Mouse (Mus musculus) mesoderm, embryonic 11.5 days (tissue): Measurements from ENCODE around the gene Farp1.

ENCODE experiments used
- DNase-seq: peaks from one replicate; pipeline ENCODE4 v3.0.0-alpha.2; 2012; ENCODE audit warnings: low read depth, low spot score

The Farp1 gene

GRCm38 (mm10) chr14:121261229-121261879 lies 226.4 kb downstream of the Farp1 start:
- DNase-seq, result no peak

- DNase-seq, result no peak
Observed at GRCm38 (mm10) chr14:121262606-121263005, 227.6 kb downstream of the Farp1 start.

- no peak for DNase-seq
Observed at GRCm38 (mm10) chr14:121263912-121264311, 228.9 kb downstream of the Farp1 start.

GRCm38 (mm10) chr14:121264453-121264852 lies 229.5 kb downstream of the Farp1 start:
- no peak for DNase-seq

- DNase-seq, result no peak
Observed at GRCm38 (mm10) chr14:121267801-121268200, 232.8 kb downstream of the Farp1 start.

GRCm38 (mm10) chr14:121270490-121270889 lies 235.5 kb downstream of the Farp1 start:
- no peak for DNase-seq

- DNase-seq, result no peak
Observed at GRCm38 (mm10) chr14:121274985-121275384, 240.0 kb downstream of the Farp1 start.

- DNase-seq, result no peak
Observed at GRCm38 (mm10) chr14:121276016-121276415, 241.0 kb downstream of the Farp1 start.

GRCm38 (mm10) chr14:121279106-121279505 lies 244.1 kb downstream of the Farp1 start:
- DNase-seq, result peak; percentile 83

- no peak for DNase-seq
Observed at GRCm38 (mm10) chr14:121280601-121281335, 245.8 kb downstream of the Farp1 start.

GRCm38 (mm10) chr14:121281336-121281710 lies 246.3 kb downstream of the Farp1 start:
- DNase-seq, result no peak

GRCm38 (mm10) chr14:121285379-121286120 lies 250.6 kb downstream of the Farp1 start:
- DNase-seq, result no peak

- no peak for DNase-seq
Observed at GRCm38 (mm10) chr14:121291881-121292280, 256.9 kb downstream of the Farp1 start.

GRCm38 (mm10) chr14:121292391-121292790 lies 257.4 kb downstream of the Farp1 start:
- DNase-seq, result no peak

- DNase-seq, result no peak
Observed at GRCm38 (mm10) chr14:121294484-121294883, 259.5 kb downstream of the Farp1 start.

- no peak for DNase-seq
Observed at GRCm38 (mm10) chr14:121297103-121297502, 262.1 kb downstream of the Farp1 start.

GRCm38 (mm10) chr14:121298537-121298936 lies 263.5 kb downstream of the Farp1 start:
- DNase-seq, result no peak

GRCm38 (mm10) chr14:121299093-121299492 lies 264.1 kb downstream of the Farp1 start:
- DNase-seq, result no peak

GRCm38 (mm10) chr14:121304523-121304922 lies 269.5 kb downstream of the Farp1 start:
- DNase-seq, result no peak

- DNase-seq, result no peak
Observed at GRCm38 (mm10) chr14:121305316-121306064, 270.5 kb downstream of the Farp1 start.

- DNase-seq, result no peak
Observed at GRCm38 (mm10) chr14:121309909-121310308, 274.9 kb downstream of the Farp1 start.
